Mouse (Mus musculus) midbrain, embryonic 11.5 days (tissue): ENCODE data around the gene Mboat1. TPM values are rescaled to one million over a fixed set of nuclear protein-coding genes. Genes with fewer than 3 reads are reported as not detected.

Experiments used
- ATAC-seq: fragments of 200-750 bp; cut with Nextera tagmentation; 2 replicates; pipeline ENCODE4 v1.8.0; 2017; ENCODE audit warnings: moderate TSS enrichment, moderate library complexity; ENCODE audit not compliant: low FRiP score
- DNase-seq: peaks from one replicate; pipeline ENCODE4 v3.0.0; 2015; ENCODE audit warnings: low spot score; ENCODE audit errors: missing footprints
- H3K27ac ChIP-seq: fragments of 300-500 bp; sonication (generic); 2 replicates; pipeline ENCODE4 v1.5.1; 2014; ENCODE audit warnings: low read depth, low read length
- H3K27me3 ChIP-seq: fragments of 300-500 bp; sonication (generic); 2 replicates; pipeline ENCODE4 v1.6.1; 2014; ENCODE audit warnings: mild to moderate bottlenecking, low read length, moderate library complexity, mixed read lengths; ENCODE audit not compliant: control insufficient read depth, insufficient read depth
- H3K36me3 ChIP-seq: fragments of 300-500 bp; sonication (generic); 2 replicates; pipeline ENCODE4 v1.6.1; 2014; ENCODE audit warnings: mild to moderate bottlenecking, low read length, moderate library complexity, mixed read lengths; ENCODE audit not compliant: control insufficient read depth, insufficient read depth
- H3K4me1 ChIP-seq: fragments of 300-500 bp; sonication (generic); 2 replicates; pipeline ENCODE4 v1.6.1; 2014; ENCODE audit warnings: low read length; ENCODE audit not compliant: control insufficient read depth, insufficient read depth
- H3K4me2 ChIP-seq: fragments of 300-500 bp; sonication (generic); 2 replicates; pipeline ENCODE4 v1.6.1; 2014; ENCODE audit warnings: mild to moderate bottlenecking, moderate library complexity
- H3K4me3 ChIP-seq: fragments of 300-500 bp; sonication (generic); 2 replicates; pipeline ENCODE4 v1.5.1; 2014; ENCODE audit warnings: low read depth, low read length
- H3K9ac ChIP-seq: fragments of 300-500 bp; sonication (generic); 2 replicates; pipeline ENCODE4 v1.6.1; 2014; ENCODE audit warnings: low read length
- H3K9me3 ChIP-seq: fragments of 300-500 bp; sonication (generic); 2 replicates; pipeline ENCODE4 v1.6.1; 2016; ENCODE audit warnings: low read length; ENCODE audit not compliant: control insufficient read depth
- WGBS: fragments of 180-500 bp; shearing (Covaris S2); extraction: QIAGEN DNeasy Blood & Tissue Kit; methylation state at CpG from one replicate; pipeline ENCODE4 v1.1.7; 2014; 5-methylcytosine and 5-hydroxymethylcytosine counted together
- polyA plus RNA-seq: library from polyadenylated mRNA; unstranded; fragments of >200 nt; fragmentation: Nextera tagmentation; extraction: Ambion mirVana; gene quantifications from 2 replicates; pipeline ENCODE4 v1.2.1, GENCODE M21; 2014

Mboat1 gene
- polyA plus RNA-seq, 1 experiment from 2014 or later, result 7.2 TPM

DNA sequence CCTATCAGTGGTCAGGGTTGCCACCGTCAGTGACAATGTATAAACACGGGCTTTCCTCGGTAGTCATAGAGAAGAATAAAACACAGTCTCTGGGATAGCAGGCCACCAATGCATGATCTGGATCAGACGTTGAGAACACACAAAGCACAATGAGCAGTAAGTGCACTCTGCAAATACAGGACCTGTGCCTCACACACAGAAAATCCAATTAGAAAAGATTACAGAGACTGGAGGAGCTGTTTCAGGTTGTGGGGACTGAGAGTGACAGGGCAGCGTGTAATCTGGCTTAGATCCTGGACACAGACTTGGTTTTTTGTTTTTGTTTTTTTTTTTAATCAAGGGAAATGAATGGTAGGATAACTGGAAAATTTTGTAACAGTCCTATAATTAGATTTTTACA is 128.5 kb downstream of the Mboat1 start:
- Histone ChIP-seq H3K27ac (no peak overlapping the region), H3K9ac (no peak overlapping the region), H3K36me3 (no peaks in the 10 kb centered on the region), H3K4me3 (no peak overlapping the region), H3K27me3 (no peaks in the 10 kb centered on the region), H3K9me3 (no peaks in the 10 kb centered on the region), H3K4me2 (no peak overlapping the region), H3K4me1 (no peaks in the 10 kb centered on the region)
- 70% methylated on average over 5 of the region's 5 CpGs for WGBS
- DNase-seq, result peak; percentile 62
- ATAC-seq, result no peak

- no peak for ATAC-seq
- Histone ChIP-seq H3K4me1 (no peaks in the 10 kb centered on the region), H3K4me3 (no peak overlapping the region), H3K9me3 (no peaks in the 10 kb centered on the region), H3K27me3 (no peaks in the 10 kb centered on the region), H3K9ac (no peak overlapping the region), H3K36me3 (no peaks in the 10 kb centered on the region), H3K27ac (no peak overlapping the region), H3K4me2 (no peak overlapping the region)
- no peak for DNase-seq
- WGBS, result 85% methylated on average over 11 of the region's 11 CpGs
Measured at GRCm38 (mm10) chr13:30266036-30266435, 129.7 kb downstream of the Mboat1 start.

- WGBS, result 19% methylated on average over 6 of the region's 6 CpGs
- no peak overlapping the region for H3K4me3 ChIP-seq
- DNase-seq, result peak; percentile 89
- no peaks in the 10 kb centered on the region for H3K27me3 ChIP-seq
- H3K9me3 ChIP-seq, result no peaks in the 10 kb centered on the region
- no peak overlapping the region for H3K4me2 ChIP-seq
- ATAC-seq, result peak; percentile 80; the same call in 1 of the 2 replicates
- no peak overlapping the region for H3K9ac ChIP-seq
- H3K4me1 ChIP-seq, result no peaks in the 10 kb centered on the region
- H3K27ac ChIP-seq, result no peak overlapping the region
- H3K36me3 ChIP-seq, result no peaks in the 10 kb centered on the region
Measured at GRCm38 (mm10) chr13:30272040-30272686, 135.9 kb downstream of the Mboat1 start.

Other genes with a start within 250 kb of the Mboat1 start
- gene E2f3, start 150.4 kb upstream of the Mboat1 start, polyA plus RNA-seq, result 16.5 and 17.7 TPM in 2 replicates
- gene Agtr1a, start 200.0 kb downstream of the Mboat1 start, polyA plus RNA-seq, result 1.3 and 1.7 TPM in 2 replicates